Mouse (Mus musculus) forebrain, embryonic 11.5 days (tissue): ENCODE measurements around the gene Flnb. TPM values are rescaled to one million over a fixed set of nuclear protein-coding genes. Genes with fewer than 3 reads are reported as not detected.

ENCODE experiments used
- ATAC-seq: fragments of 200-750 bp; cut with Nextera tagmentation; replicated peaks from 2 replicates; pipeline ENCODE4 v1.8.0; 2017; ENCODE audit warnings: moderate TSS enrichment; ENCODE audit not compliant: low FRiP score
- DNase-seq: peaks from one replicate; pipeline ENCODE4 v3.0.0-alpha.2; 2017; ENCODE audit warnings: low spot score
- H3K27ac ChIP-seq: fragments of 300-500 bp; sonication (generic); 2 replicates; pipeline ENCODE4 v1.5.1; 2014; ENCODE audit warnings: low read depth, low read length
- H3K27me3 ChIP-seq: fragments of 300-500 bp; sonication (generic); 2 replicates; pipeline ENCODE4 v1.6.1; 2014; ENCODE audit warnings: mild to moderate bottlenecking, low read length, mixed read lengths; ENCODE audit not compliant: control insufficient read depth, insufficient read depth
- H3K36me3 ChIP-seq: fragments of 300-500 bp; sonication (generic); 2 replicates; pipeline ENCODE4 v1.6.1; 2014; ENCODE audit warnings: mild to moderate bottlenecking, low read length, moderate library complexity, mixed read lengths; ENCODE audit not compliant: control insufficient read depth, insufficient read depth
- H3K4me1 ChIP-seq: fragments of 300-500 bp; sonication (generic); replicated peaks from 2 replicates; pipeline ENCODE4 v1.6.1; 2014; ENCODE audit warnings: low read length, mixed read lengths; ENCODE audit not compliant: control insufficient read depth, insufficient read depth
- H3K4me2 ChIP-seq: fragments of 300-500 bp; sonication (generic); 2 replicates; pipeline ENCODE4 v1.6.1; 2014; ENCODE audit warnings: low read depth, mild to moderate bottlenecking, low read length, moderate library complexity, mixed read lengths; ENCODE audit not compliant: severe bottlenecking
- H3K4me3 ChIP-seq: fragments of 300-500 bp; sonication (generic); 2 replicates; pipeline ENCODE4 v1.5.1; 2014; ENCODE audit warnings: low read depth, low read length
- H3K9ac ChIP-seq: fragments of 300-500 bp; sonication (generic); 2 replicates; pipeline ENCODE4 v1.6.1; 2014; ENCODE audit warnings: low read length
- H3K9me3 ChIP-seq: fragments of 300-500 bp; sonication (generic); 2 replicates; pipeline ENCODE4 v1.6.1; 2016; ENCODE audit warnings: low read length, mixed read lengths; ENCODE audit not compliant: control insufficient read depth
- WGBS: fragments of 180-500 bp; shearing (Covaris S2); extraction: QIAGEN DNeasy Blood & Tissue Kit; methylation state at CpG from one replicate; pipeline ENCODE4 v1.1.7; 2014; 5-methylcytosine and 5-hydroxymethylcytosine counted together
- polyA plus RNA-seq: library from polyadenylated mRNA; unstranded; fragments of >200 nt; fragmentation: Nextera tagmentation; extraction: Ambion mirVana; gene quantifications from 2 replicates; pipeline ENCODE4 v1.2.1, GENCODE M21; 2014

The Flnb gene
- polyA plus RNA-seq, 1 experiment from 2014 or later = 27.2 TPM

DNA sequence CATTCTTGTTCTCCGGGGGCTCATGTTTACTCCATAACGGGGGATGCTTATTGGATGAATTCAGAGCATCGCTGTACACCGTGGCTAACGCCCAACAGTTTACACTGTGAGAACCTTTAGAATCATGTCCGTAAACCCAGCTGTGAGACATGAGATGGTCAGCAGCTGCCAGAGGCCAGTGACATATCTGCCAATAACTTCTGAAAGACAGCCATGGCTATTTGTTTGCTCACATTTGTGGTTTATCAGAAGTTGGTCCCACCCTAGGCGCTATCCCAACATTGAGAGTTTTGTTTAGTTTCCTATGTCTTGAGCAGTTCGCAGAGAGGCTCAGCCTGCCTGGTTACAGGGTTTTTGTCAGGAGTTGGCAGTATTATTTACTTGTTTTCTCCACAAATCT, 3.6 kb downstream of the Flnb start:
- Histone ChIP-seq H3K4me3 (no peak overlapping the region), H3K9ac (no peak overlapping the region), H3K9me3 (no peaks in the 10 kb centered on the region), H3K27me3 (no peaks in the 10 kb centered on the region), H3K4me2 (no peak overlapping the region), H3K27ac (no peak overlapping the region), H3K4me1 (peaks cover 18% of the 10 kb centered on the region), H3K36me3 (no peaks in the 10 kb centered on the region)
- 85% methylated on average over 8 of the region's 8 CpGs for WGBS
- ATAC-seq (no peak), DNase-seq (no peak)

DNA sequence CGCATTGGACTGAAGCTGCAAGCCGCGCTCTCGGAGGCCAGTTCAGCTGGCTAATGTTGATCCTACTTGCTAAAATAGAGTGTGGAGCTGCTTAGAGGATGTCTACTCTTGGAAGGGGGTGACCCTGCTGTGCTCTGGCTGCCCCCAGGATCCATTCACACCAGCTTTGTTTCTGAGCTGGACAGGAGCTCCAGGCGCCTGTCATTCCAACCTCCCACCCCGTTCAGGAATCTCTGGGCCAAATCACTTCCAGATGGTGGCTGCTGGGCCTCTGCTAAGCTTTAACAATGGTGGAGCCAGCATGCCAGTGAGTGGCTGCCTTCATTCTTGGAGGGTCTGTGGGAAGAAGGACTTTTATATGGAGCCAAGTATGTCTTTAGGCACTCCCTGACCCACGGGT, 4.9 kb downstream of the Flnb start:
- H3K27me3 ChIP-seq = no peaks in the 10 kb centered on the region
- 33% methylated on average over 7 of the region's 7 CpGs for WGBS
- no peak overlapping the region for H3K27ac ChIP-seq
- peak; percentile 72 for DNase-seq
- H3K9ac ChIP-seq = no peak overlapping the region
- no peaks in the 10 kb centered on the region for H3K36me3 ChIP-seq
- H3K4me2 ChIP-seq = no peak overlapping the region
- H3K9me3 ChIP-seq = no peaks in the 10 kb centered on the region
- H3K4me1 ChIP-seq = peaks cover 20% of the 10 kb centered on the region
- no peak overlapping the region for H3K4me3 ChIP-seq
- ATAC-seq = no peak

DNA sequence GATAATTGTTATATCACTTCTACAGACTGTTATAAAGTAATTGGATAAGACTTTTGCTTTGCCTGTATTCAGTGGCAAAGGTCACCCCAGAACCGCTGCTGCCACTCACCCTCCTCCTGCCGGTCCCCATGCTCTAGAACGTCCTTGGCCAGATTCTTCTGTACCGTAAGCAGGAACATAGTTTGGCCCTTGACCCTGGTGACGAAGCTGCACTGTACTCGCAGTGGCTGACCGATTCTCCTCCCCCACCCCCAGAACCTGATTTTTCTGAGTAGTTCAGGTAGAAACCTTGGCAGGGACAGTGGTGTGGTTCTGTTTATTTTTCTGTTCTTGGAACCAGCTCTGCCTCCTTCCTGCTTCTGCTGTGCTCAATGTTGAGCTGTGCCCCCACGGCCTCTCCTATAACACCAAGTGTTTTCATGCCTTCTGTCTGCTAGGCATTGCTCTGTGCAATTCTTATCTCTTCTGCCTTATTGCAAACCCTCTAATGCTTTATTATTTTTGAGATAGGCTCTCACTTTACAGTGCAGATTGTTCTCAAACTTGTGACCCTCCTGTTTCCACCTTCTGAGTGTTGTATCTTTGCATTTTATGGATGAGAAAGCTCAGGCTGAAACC, 7.0 kb downstream of the Flnb start:
- ATAC-seq = no peak
- Histone ChIP-seq H3K4me3 (no peak overlapping the region), H3K4me2 (no peak overlapping the region), H3K27me3 (no peaks in the 10 kb centered on the region), H3K4me1 (peaks cover 12% of the 10 kb centered on the region), H3K36me3 (no peaks in the 10 kb centered on the region), H3K9me3 (no peaks in the 10 kb centered on the region), H3K9ac (no peak overlapping the region), H3K27ac (no peak overlapping the region; the same call in 1 of the 2 replicates)
- 84% methylated on average over 8 of the region's 8 CpGs for WGBS
- DNase-seq = no peak

GRCm38 (mm10) chr14:7826151-7826937, 8.6 kb downstream of the Flnb start:
- H3K9me3 ChIP-seq = no peaks in the 10 kb centered on the region
- DNase-seq = no peak
- H3K27ac ChIP-seq = peak overlapping the region; percentile 88
- ATAC-seq = peak; percentile 63
- peaks cover 11% of the 10 kb centered on the region for H3K4me1 ChIP-seq
- no peaks in the 10 kb centered on the region for H3K27me3 ChIP-seq
- WGBS = 30% methylated on average over 10 of the region's 10 CpGs
- H3K9ac ChIP-seq = peak overlapping the region; percentile 32
- H3K36me3 ChIP-seq = no peaks in the 10 kb centered on the region
- no peak overlapping the region for H3K4me3 ChIP-seq
- peak overlapping the region; percentile 21; the same call in 1 of the 2 replicates for H3K4me2 ChIP-seq

DNA sequence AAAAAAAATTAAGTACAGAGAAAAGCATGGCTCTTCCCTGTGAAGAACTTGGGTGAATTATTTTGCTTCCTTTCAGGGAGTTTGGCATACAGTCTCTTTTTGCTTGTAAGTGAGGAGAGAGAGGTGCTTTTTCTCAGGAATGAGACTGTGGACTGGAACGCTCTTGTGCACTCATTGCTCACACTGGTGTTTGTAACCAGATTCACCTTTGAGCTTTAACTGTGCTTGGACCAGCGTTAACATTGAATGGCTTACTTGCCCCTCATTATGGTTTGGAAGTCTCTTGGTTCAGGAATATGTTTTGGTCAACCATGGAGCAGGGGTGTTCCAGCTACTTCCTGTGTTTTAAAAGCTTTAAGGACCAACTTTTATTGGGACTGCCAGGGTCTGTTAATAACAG, 11.4 kb downstream of the Flnb start:
- DNase-seq = no peak
- H3K27me3 ChIP-seq = no peaks in the 10 kb centered on the region
- peaks cover 8% of the 10 kb centered on the region for H3K4me1 ChIP-seq
- no peaks in the 10 kb centered on the region for H3K9me3 ChIP-seq
- H3K4me2 ChIP-seq = no peak overlapping the region
- no peak overlapping the region for H3K27ac ChIP-seq
- no peaks in the 10 kb centered on the region for H3K36me3 ChIP-seq
- 90% methylated on average over 2 of the region's 2 CpGs for WGBS
- no peak overlapping the region for H3K9ac ChIP-seq
- no peak overlapping the region for H3K4me3 ChIP-seq
- ATAC-seq = no peak

DNA sequence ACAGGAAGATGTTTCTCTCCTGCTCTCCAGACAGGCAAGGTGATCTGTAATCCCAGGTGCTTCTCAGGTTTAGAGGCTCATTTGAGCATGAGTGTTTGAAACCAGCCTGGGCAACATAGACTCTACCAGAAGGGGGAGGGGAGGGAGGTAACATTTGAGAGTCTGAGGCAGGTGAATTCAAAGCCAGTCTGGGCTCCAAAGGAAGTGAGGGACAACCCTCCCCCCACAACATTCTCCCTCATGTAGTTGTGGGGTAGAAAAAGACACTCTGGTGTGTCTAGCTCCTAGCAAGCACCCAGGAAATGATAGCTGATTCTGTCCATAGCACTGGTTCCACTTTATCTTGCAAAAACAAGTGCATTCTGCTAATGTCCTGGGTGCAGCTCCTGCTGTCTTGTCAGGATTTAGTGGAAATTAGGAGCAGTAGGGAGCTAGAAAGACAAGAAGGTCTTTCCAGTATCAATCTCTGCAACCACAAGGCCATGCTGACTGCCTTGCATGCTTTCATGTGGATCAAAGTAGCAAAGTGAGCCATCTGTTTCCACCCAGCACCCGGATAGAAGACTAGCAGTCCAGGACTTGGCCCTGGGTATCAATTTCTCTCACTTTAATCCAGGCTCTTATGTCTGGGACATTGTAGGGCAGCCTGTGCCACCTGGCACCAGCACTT, 14.1 kb downstream of the Flnb start:
- WGBS = 75% methylated on average over 1 of the region's 1 CpGs

GRCm38 (mm10) chr14:7832440-7832783, 14.7 kb downstream of the Flnb start:
- 96% methylated on average over 5 of the region's 5 CpGs for WGBS
- no peak for ATAC-seq

More for the DNA sequence above, 14.1 kb downstream of the Flnb start:
- Histone ChIP-seq H3K4me2 (no peak overlapping the region), H3K36me3 (no peaks in the 10 kb centered on the region), H3K9me3 (no peaks in the 10 kb centered on the region), H3K4me3 (no peak overlapping the region), H3K27ac (no peak overlapping the region), H3K4me1 (peaks cover 1% of the 10 kb centered on the region; the same call in 1 of the 2 replicates), H3K27me3 (no peaks in the 10 kb centered on the region), H3K9ac (no peak overlapping the region)
- DNase-seq (no peak), ATAC-seq (no peak)

GRCm38 (mm10) chr14:7833458-7833857, 15.7 kb downstream of the Flnb start:
- ATAC-seq = no peak
- 79% methylated on average over 4 of the region's 4 CpGs for WGBS
- H3K27ac ChIP-seq = no peak overlapping the region
- H3K4me2 ChIP-seq = no peak overlapping the region
- no peaks in the 10 kb centered on the region for H3K9me3 ChIP-seq
- 0 out of 2 replicates have a peak, but pooled peaks cover 1% of the 10 kb centered on the region for H3K4me1 ChIP-seq
- H3K4me3 ChIP-seq = no peak overlapping the region
- no peak for DNase-seq
- H3K36me3 ChIP-seq = no peaks in the 10 kb centered on the region
- no peak overlapping the region for H3K9ac ChIP-seq
- H3K27me3 ChIP-seq = no peaks in the 10 kb centered on the region

More at GRCm38 (mm10) chr14:7832440-7832783, 14.7 kb downstream of the Flnb start:
- Histone ChIP-seq H3K9me3 (no peaks in the 10 kb centered on the region), H3K4me3 (no peak overlapping the region), H3K36me3 (no peaks in the 10 kb centered on the region), H3K4me1 (0 out of 2 replicates have a peak, but pooled peaks cover 1% of the 10 kb centered on the region), H3K4me2 (no peak overlapping the region), H3K9ac (no peak overlapping the region), H3K27ac (no peak overlapping the region), H3K27me3 (no peaks in the 10 kb centered on the region)
- no peak for DNase-seq
